Mouse (Mus musculus): ENCODE results near the gene Sgip1. TPM values are rescaled to one million over a fixed set of nuclear protein-coding genes. Genes with fewer than 3 reads are reported as not detected.
A peak's percentile ranks its signal among the peaks of the same experiment; 100 is the strongest.

Sgip1 gene
- polyA plus RNA-seq, 3 experiments from 2014 or later, result 1.2 to 1.9 TPM; not detected in 1

- ATAC-seq, result no peak
These were observed 237.3 kb downstream of the Sgip1 start, which contains the start of gene Tctex1d1 for GRCm38 (mm10) chr4:102978440-102978839. Gene Tctex1d1 (plus strand): TSS chr4:102978606.

- peak; percentile 54 for ATAC-seq
These were observed 238.3 kb downstream of the Sgip1 start for GRCm38 (mm10) chr4:102979385-102979784.

GRCm38 (mm10) chr4:102981709-102982108 lies 240.6 kb downstream of the Sgip1 start:
- no peak for ATAC-seq

- no peak for ATAC-seq
These were observed 245.1 kb downstream of the Sgip1 start for GRCm38 (mm10) chr4:102986173-102986572.

- peak; percentile 74 for ATAC-seq
These were observed 245.8 kb downstream of the Sgip1 start for GRCm38 (mm10) chr4:102986917-102987316.

- ATAC-seq, result no peak
These were observed 246.2 kb downstream of the Sgip1 start for GRCm38 (mm10) chr4:102987325-102987724.

- no peak for ATAC-seq
These were observed 246.7 kb downstream of the Sgip1 start for GRCm38 (mm10) chr4:102987756-102988155.

GRCm38 (mm10) chr4:102988526-102988925 lies 247.4 kb downstream of the Sgip1 start:
- ATAC-seq, result no peak

GRCm38 (mm10) chr4:102989391-102989790 lies 248.3 kb downstream of the Sgip1 start:
- ATAC-seq, result peak; percentile 26

- ATAC-seq, result no peak
These were observed 248.9 kb downstream of the Sgip1 start for GRCm38 (mm10) chr4:102990016-102990415.

- peak; percentile 49 for ATAC-seq
These were observed 249.7 kb downstream of the Sgip1 start for GRCm38 (mm10) chr4:102990595-102991340.

GRCm38 (mm10) chr4:102991685-102992084 lies 250.6 kb downstream of the Sgip1 start:
- no peak for ATAC-seq

- no peak for ATAC-seq
These were observed 263.6 kb downstream of the Sgip1 start for GRCm38 (mm10) chr4:103004681-103005080.

GRCm38 (mm10) chr4:103005190-103005945 lies 264.3 kb downstream of the Sgip1 start:
- ATAC-seq, result no peak

- no peak for ATAC-seq
These were observed 265.2 kb downstream of the Sgip1 start for GRCm38 (mm10) chr4:103006266-103006665.

- ATAC-seq, result peak; percentile 84
These were observed 265.9 kb downstream of the Sgip1 start for GRCm38 (mm10) chr4:103006943-103007418.

GRCm38 (mm10) chr4:103010734-103011133 lies 269.6 kb downstream of the Sgip1 start:
- no peak for ATAC-seq

- ATAC-seq, result no peak
These were observed 270.7 kb downstream of the Sgip1 start for GRCm38 (mm10) chr4:103011823-103012222.

- no peak for ATAC-seq
These were observed 272.4 kb downstream of the Sgip1 start for GRCm38 (mm10) chr4:103013490-103013889.
